Mouse (Mus musculus) left cerebral cortex, postnatal 25 days (tissue): ENCODE measurements around the gene Ptpn22. TPM values are rescaled to one million over a fixed set of nuclear protein-coding genes. Genes with fewer than 3 reads are reported as not detected.
A peak's percentile ranks its signal among the peaks of the same experiment; 100 is the strongest.

ENCODE experiments used
- DNase-seq, 2 experiments: peaks; one replicate each; pipeline ENCODE4 v3.0.0; 2022; ENCODE audit warnings: low spot score in 2 of 2, mixed read lengths in 1 of 2
- intact Hi-C: fragments of 180-260 bp; cut with DNase I; formaldehyde crosslinking; loops from one replicate; pipeline ENCODE4 v1.15.1; 2025
- total RNA-seq, 2 experiments: library from RNA; stranded (reverse); gene quantifications; 2 replicates each; pipeline ENCODE4 v1.2.3; 2021

The Ptpn22 gene
- total RNA-seq, 2 experiments from 2014 or later = 1.2 to 1.7 TPM

DNA sequence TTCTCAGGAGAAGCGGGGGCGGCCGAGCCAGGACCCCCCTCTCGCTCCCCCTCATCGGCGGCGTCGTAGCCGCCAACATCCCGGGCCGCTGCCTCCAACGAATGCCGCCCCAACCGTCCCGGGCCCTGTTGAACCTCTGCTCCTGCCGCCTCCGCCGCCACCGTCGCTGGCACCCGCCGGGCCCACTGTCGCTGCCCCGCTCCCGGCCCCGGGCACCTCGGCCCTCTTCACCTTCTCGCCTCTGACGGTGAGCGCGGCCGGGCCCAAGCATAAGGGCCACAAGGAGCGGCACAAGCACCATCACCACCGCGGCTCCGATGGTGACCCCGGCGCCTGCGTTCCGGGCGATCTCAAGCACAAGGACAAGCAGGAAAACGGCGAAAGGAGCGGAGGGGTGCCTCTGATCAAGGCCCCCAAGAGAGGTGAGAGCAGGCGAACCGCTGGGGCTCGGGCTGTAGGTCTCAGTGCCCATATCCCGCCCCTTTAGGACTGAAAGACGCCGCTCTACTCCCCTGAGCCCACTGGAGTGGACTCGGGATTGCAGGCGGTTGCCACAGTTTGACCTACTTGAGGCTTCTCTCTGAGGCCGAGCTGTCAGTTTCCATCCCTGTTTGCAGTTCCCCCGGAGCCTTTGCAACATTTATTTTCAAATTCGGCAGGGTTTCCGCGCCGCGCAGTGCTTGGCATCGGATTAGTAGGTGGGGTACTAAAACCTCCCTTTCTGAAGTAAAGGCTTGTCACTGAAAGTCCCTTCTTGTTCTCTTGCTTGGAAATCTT lies 55.3 kb downstream of the Ptpn22 start:
- intact Hi-C loops = loop anchor here (1.0 to 10.0 kb wide), 3 partner anchors 53 to 530 kb away; partner anchors contain the start of genes Hipk1 and Phtf1
- DNase-seq = peak; percentile 41 to 55

DNA sequence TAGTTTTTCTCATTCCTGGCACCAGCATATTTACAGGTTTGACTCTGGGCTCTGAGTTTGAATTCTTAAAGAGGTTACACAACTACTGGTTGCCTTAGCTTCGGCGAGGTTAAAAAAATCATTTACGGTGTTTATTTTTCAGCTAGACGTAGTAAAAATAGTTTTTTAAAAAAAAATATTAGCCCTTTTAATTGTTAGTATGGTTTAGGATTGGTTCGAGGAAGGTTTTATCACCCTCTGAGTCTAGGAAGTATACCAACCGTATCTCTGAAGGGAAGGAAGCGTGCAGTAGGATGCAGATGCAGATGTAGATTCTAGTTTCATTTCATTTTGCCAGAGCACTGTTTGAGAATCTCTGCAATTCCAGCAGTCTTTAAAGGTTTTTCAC lies 55.9 kb downstream of the Ptpn22 start:
- peak in 1 of 2 experiments; percentile 27 for DNase-seq
- intact Hi-C loops = loop anchor here (2.0 to 10.0 kb wide), 2 partner anchors 125 to 529 kb away; partner anchors contain the start of gene Hipk1

DNA sequence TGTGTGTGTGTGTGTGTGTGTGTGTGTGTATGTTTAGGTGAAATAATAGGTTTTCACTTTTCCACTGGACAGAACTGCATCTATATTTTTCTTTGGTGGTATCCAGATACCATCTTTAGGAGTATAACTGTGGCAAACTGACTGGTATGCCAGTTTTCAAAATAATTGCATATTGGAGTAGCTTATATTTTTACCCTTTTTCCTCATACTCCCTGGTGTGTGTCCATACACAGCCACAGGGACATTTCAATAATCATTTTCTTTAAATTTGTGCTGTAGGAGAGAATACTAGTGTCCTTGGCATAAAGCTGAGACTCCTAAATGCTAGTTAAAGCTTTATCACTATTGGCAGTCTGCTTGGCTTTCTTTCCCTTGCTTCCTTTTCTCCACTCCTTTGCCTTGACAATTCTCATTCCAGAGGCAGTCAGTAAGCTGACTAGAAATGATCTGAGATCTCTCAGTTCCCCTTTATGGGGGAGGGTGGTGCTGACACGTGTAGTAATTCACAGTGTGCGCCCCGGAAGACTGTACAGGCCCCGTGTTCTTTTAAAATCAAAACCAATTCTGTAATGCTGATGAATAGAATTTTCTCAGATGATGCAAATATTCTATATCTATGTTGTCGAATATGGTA lies 56.7 kb downstream of the Ptpn22 start:
- intact Hi-C loops = loop anchor here (10.0 kb wide), 1 partner anchor 528 kb away; no protein-coding TSS in a partner anchor
- peak in 1 of 2 experiments; percentile 37 for DNase-seq

DNA sequence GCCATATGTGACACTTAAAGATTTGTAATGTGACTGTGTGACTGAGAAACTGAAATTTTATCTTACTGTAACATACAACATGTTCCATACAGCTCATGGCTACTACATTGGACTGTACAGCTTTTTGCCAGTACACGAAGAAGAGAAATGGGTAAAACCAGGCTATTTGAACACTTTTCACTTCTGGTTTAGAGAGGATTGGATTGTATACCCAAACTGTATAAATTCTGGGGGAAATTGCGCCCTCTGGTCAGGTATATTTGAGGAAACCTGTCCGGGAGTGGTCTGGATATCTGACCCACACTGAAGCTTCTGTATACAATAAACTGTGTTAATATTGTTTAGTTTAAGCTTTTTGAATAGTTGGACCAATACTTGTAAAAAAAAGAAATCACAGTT lies 57.2 kb downstream of the Ptpn22 start:
- no peak for DNase-seq
- intact Hi-C loops = loop anchor here (10.0 kb wide), 1 partner anchor 528 kb away; no protein-coding TSS in a partner anchor

DNA sequence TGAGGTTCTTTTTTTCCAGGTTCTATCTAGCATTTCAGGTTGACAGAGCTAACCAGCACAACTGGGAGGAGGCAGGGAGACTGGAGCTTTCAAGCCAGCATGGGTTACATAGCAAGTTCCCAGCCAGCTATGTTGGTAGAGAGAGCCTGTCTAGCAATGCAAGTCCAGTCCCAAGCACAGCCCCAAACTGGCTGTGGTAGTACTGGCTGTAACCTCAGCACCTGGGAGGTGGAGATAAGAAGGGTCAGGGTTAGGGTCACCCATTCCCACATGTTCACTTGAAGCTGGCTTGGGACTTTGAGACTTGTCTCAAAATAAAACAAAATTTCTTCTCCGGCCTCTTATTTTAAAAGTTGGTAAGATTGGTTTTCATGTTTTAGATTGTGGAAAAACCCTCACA lies 60.5 kb downstream of the Ptpn22 start:
- intact Hi-C loops = no loop called here
- no peak for DNase-seq

DNA sequence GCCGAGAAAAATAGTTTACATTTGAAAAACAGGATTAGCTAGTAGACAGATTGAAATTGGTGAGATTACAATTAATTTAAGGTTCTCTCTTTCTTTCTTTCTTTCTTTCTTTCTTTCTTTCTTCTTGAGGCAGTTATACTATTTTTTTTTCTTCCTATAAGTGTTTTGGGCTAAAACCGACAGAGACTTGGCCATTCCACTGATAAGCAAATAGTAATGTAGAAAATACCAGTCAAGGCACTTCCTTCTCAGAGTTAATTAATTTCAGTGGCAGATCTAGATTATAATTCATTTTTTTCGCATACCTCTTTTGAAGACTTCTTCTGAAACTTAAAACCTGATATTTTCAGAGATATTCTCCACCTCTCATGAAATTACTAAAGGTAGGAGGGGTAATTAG lies 65.7 kb downstream of the Ptpn22 start:
- intact Hi-C loops = no loop called here
- DNase-seq = no peak

DNA sequence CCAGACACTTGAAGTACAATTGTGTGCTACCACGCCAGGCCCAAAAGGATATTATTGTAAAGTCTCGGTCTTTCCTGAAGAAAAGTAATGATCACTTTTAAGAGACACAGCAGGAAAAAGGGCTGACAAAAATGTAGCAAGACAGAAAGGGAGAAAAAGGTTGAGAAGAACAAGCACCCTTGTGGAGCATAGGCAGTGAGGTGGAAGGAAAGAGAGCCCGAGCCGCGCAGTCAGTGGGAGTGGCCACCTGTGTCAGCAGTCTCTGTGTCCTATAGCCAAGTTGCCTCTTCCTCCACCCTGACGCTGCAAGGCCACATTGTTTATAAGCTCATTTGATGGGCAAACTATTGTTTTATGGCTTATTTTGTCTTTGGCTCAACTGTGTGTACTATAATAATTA lies 67.9 kb downstream of the Ptpn22 start:
- DNase-seq = peak in 1 of 2 experiments; percentile 19
- intact Hi-C loops = no loop called here

DNA sequence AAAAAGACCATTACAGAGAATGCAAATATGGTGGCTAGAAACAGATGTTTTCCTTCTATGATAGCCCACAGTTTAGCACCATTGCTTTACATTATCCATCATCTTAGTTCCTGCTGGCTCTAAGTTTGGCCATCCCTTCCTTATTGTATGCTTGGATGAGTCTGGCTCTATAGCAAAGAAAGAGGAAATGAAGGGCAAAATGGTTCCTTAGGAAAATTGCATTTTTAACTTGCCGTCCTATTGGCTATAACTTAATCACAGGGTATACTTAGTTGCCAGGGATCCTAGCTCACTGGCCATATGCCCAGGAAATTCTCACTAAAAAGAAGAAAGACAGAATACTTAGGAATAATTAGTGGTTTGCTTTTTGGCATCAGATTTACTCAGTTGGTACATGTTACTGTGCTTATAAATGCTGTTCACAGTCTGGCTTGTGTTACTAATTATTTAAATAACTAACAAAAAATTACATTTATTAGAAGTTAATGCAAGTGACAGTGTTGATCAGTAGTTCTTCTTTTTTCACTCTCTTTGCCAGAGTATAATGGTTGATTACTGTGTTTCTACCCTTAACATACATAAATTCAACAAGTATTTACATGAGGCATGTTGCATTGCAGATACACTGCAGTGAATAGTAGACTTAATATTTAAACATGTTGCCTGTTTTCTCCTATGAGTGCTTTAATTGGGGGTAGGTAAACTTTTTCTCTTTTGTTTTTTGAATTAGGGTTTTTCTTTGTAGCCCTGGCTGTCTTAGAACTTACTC lies 85.4 kb downstream of the Ptpn22 start:
- intact Hi-C loops = no loop called here
- peak; percentile 30 to 74 for DNase-seq

DNA sequence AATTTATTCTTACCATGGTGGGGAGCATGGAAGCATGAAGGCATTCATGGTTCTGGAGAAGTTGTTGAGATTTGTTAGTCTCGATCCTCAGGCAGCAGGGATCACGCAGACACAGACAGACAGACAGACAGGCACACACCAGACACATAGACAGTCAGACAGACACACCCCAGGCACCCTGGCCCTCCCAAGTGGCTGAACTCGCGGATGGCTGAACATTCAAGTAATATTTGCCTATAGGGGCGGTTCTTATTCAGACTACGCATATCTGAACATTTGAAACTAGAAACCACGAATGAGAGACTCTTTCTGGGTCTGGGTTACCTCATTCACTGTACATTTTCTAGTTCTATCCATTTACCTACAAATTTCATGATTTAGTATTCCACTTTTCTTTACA lies 89.1 kb downstream of the Ptpn22 start:
- DNase-seq = no peak
- intact Hi-C loops = no loop called here

DNA sequence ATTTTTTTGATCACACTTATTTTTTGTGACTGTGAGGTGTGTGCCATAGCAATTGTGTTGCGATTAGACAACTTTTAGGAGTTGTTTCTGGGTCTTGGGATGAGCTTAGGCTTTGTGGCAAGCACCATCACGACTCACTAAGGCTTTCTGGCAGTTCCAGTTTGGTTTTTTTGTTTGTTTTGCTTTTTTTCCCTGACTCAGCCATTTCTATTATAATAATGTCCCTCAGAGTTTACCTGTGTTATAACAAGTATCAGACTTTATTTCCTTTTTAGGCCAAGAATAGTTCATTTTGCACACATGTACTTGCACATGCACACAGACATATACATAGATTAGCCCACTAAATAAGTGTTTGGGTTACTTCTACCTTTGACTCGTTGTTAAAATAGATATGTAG lies 101.0 kb downstream of the Ptpn22 start:
- DNase-seq = no peak
- intact Hi-C loops = no loop called here

Other genes with a start within 250 kb of the Ptpn22 start
- 1 to 10 TPM in 1 of 2 experiments, not detected in 1; 1.0 TPM for gene Atg4a-ps, start 213.7 kb upstream of the Ptpn22 start, total RNA-seq
- gene Olfml3, start 121.8 kb upstream of the Ptpn22 start, total RNA-seq = 10 to 100 TPM; 14.4 to 15.2 TPM
- gene Gm10964, start 120.4 kb upstream of the Ptpn22 start, total RNA-seq = not detected
- gene Hipk1, start 68.2 kb upstream of the Ptpn22 start, total RNA-seq = 100 to 1,000 TPM; 110 to 113 TPM
- gene Dclre1b, start 50.4 kb upstream of the Ptpn22 start, total RNA-seq = 1 to 10 TPM; 5.9 to 7.7 TPM
- 10 to 100 TPM; 14.1 to 16.1 TPM for gene Ap4b1, start 50.3 kb upstream of the Ptpn22 start, total RNA-seq
- gene Gm43064, start 50.2 kb upstream of the Ptpn22 start, total RNA-seq = under 1 TPM; 0.16 to 0.32 TPM
- under 1 TPM; 0.78 TPM for gene Bcl2l15, start 27.2 kb upstream of the Ptpn22 start, total RNA-seq
- 10 to 100 TPM; 21.9 to 22.9 TPM for gene Rsbn1, start 54.3 kb downstream of the Ptpn22 start, total RNA-seq
- 10 to 100 TPM; 46.7 to 50.6 TPM for gene Phtf1, start 108.3 kb downstream of the Ptpn22 start, total RNA-seq